Mouse (Mus musculus): ENCODE results near the gene Rab15. TPM values are rescaled to one million over a fixed set of nuclear protein-coding genes. Genes with fewer than 3 reads are reported as not detected.

Gene Rab15
- polyA plus RNA-seq, 1 experiment, result 0.89 TPM

GRCm38 (mm10) chr12:76780639-76781468, 41.9 kb downstream of the Rab15 start:
- no peaks in the 10 kb centered on the region for H3K27me3 ChIP-seq (ENCODE audit: control insufficient read depth, insufficient read depth, low read length)
- WGBS, result 93% methylated on average over 12 of the region's 12 CpGs
- no peak overlapping the region for H3K4me3 ChIP-seq (ENCODE audit: extremely low read depth, insufficient read depth, insufficient read length)
- TF ChIP-seq CTCF (IDR thresholded peaks at IDR 0.05; ENCODE audit: extremely low read depth, insufficient read depth, insufficient read length, insufficient replicate concordance) (no peak), POLR2A (IDR thresholded peaks at IDR 0.05; ENCODE audit: low read depth, low read length) (no peak)
- H3K27ac ChIP-seq (ENCODE audit: insufficient read depth, low read length), result no peak overlapping the region
- H3K4me1 ChIP-seq (ENCODE audit: control insufficient read depth, insufficient read depth, insufficient read length), result no peaks in the 10 kb centered on the region
- no peak for DNase-seq (ENCODE audit: low read depth in 1 of 2, low spot score in 2 of 2)
- peaks cover 14% of the 10 kb centered on the region for H3K36me3 ChIP-seq (ENCODE audit: control insufficient read depth, insufficient read depth, low read length)

- Histone ChIP-seq H3K36me3 (ENCODE audit: control insufficient read depth, insufficient read depth, low read length) (peaks cover 14% of the 10 kb centered on the region), H3K27ac (ENCODE audit: insufficient read depth, low read length) (no peak overlapping the region), H3K4me3 (ENCODE audit: extremely low read depth, insufficient read depth, insufficient read length) (no peak overlapping the region), H3K27me3 (ENCODE audit: control insufficient read depth, insufficient read depth, low read length) (no peaks in the 10 kb centered on the region), H3K4me1 (ENCODE audit: control insufficient read depth, insufficient read depth, insufficient read length) (no peaks in the 10 kb centered on the region)
- DNase-seq (ENCODE audit: low read depth in 1 of 2, low spot score in 2 of 2), result no peak
- 92% methylated on average over 5 of the region's 5 CpGs for WGBS
- no peak for TF ChIP-seq POLR2A (IDR thresholded peaks at IDR 0.05; ENCODE audit: low read depth, low read length)
- TF ChIP-seq CTCF (IDR thresholded peaks at IDR 0.05; ENCODE audit: extremely low read depth, insufficient read depth, insufficient read length, insufficient replicate concordance), result no peak
Observed at GRCm38 (mm10) chr12:76779951-76780350, 42.8 kb downstream of the Rab15 start.

- no peaks in the 10 kb centered on the region for H3K27me3 ChIP-seq (ENCODE audit: control insufficient read depth, insufficient read depth, low read length)
- H3K36me3 ChIP-seq (ENCODE audit: control insufficient read depth, insufficient read depth, low read length), result peaks cover 14% of the 10 kb centered on the region
- H3K27ac ChIP-seq (ENCODE audit: insufficient read depth, low read length), result peak overlapping the region; percentile 84
- peak in 1 of 2 experiments; percentile 18 for DNase-seq (ENCODE audit: low read depth in 1 of 2, low spot score in 2 of 2)
- no peak overlapping the region for H3K4me3 ChIP-seq (ENCODE audit: extremely low read depth, insufficient read depth, insufficient read length)
- no peaks in the 10 kb centered on the region for H3K4me1 ChIP-seq (ENCODE audit: control insufficient read depth, insufficient read depth, insufficient read length)
- no peak for TF ChIP-seq POLR2A (IDR thresholded peaks at IDR 0.05; ENCODE audit: low read depth, low read length)
- no peak for TF ChIP-seq CTCF (IDR thresholded peaks at IDR 0.05; ENCODE audit: extremely low read depth, insufficient read depth, insufficient read length, insufficient replicate concordance)
- WGBS, result 66% methylated on average over 10 of the region's 10 CpGs
Observed at GRCm38 (mm10) chr12:76778305-76779083, 44.2 kb downstream of the Rab15 start.

DNA sequence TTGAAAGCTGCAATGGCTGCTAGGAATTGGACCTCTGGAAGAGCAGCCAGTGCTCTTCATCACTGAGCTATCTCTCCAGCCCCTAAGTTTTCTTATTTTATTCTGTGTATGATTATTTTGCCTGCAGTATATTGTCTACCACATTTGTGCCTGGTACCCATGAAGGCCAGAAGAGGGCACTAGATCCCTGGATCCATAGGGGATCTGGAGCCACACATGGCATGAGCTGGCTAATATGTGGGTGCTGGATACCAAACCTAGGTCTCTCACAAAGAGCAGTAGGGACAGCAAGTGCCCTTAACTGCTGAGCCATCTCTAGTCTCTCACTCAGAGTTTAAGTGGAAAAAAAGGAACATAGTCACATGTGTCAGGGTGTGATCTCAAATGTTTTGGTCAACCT, 44.9 kb downstream of the Rab15 start:
- no peak for DNase-seq (ENCODE audit: low read depth in 1 of 2, low spot score in 2 of 2)
- Histone ChIP-seq H3K4me3 (ENCODE audit: extremely low read depth, insufficient read depth, insufficient read length) (no peak overlapping the region), H3K4me1 (ENCODE audit: control insufficient read depth, insufficient read depth, insufficient read length) (no peaks in the 10 kb centered on the region), H3K27ac (ENCODE audit: insufficient read depth, low read length) (peak overlapping the region; percentile 25; the same call in 1 of the 2 replicates), H3K27me3 (ENCODE audit: control insufficient read depth, insufficient read depth, low read length) (no peaks in the 10 kb centered on the region), H3K36me3 (ENCODE audit: control insufficient read depth, insufficient read depth, low read length) (peaks cover 14% of the 10 kb centered on the region)
- TF ChIP-seq POLR2A (IDR thresholded peaks at IDR 0.05; ENCODE audit: low read depth, low read length) (no peak), CTCF (IDR thresholded peaks at IDR 0.05; ENCODE audit: extremely low read depth, insufficient read depth, insufficient read length, insufficient replicate concordance) (no peak)

GRCm38 (mm10) chr12:76776898-76777297, 45.8 kb downstream of the Rab15 start:
- Histone ChIP-seq H3K36me3 (ENCODE audit: control insufficient read depth, insufficient read depth, low read length) (peaks cover 13% of the 10 kb centered on the region), H3K27me3 (ENCODE audit: control insufficient read depth, insufficient read depth, low read length) (no peaks in the 10 kb centered on the region), H3K4me1 (ENCODE audit: control insufficient read depth, insufficient read depth, insufficient read length) (no peaks in the 10 kb centered on the region), H3K27ac (ENCODE audit: insufficient read depth, low read length) (no peak overlapping the region), H3K4me3 (ENCODE audit: extremely low read depth, insufficient read depth, insufficient read length) (no peak overlapping the region)
- 91% methylated on average over 5 of the region's 5 CpGs for WGBS
- no peak for DNase-seq (ENCODE audit: low read depth in 1 of 2, low spot score in 2 of 2)
- no peak for TF ChIP-seq POLR2A (IDR thresholded peaks at IDR 0.05; ENCODE audit: low read depth, low read length)
- TF ChIP-seq CTCF (IDR thresholded peaks at IDR 0.05; ENCODE audit: extremely low read depth, insufficient read depth, insufficient read length, insufficient replicate concordance), result no peak

- DNase-seq (ENCODE audit: low read depth in 1 of 2, low spot score in 2 of 2), result no peak
- TF ChIP-seq CTCF (IDR thresholded peaks at IDR 0.05; ENCODE audit: extremely low read depth, insufficient read depth, insufficient read length, insufficient replicate concordance) (no peak), POLR2A (IDR thresholded peaks at IDR 0.05; ENCODE audit: low read depth, low read length) (no peak)
- no peaks in the 10 kb centered on the region for H3K27me3 ChIP-seq (ENCODE audit: control insufficient read depth, insufficient read depth, low read length)
- peaks cover 7% of the 10 kb centered on the region; the same call in 1 of the 2 replicates for H3K36me3 ChIP-seq (ENCODE audit: control insufficient read depth, insufficient read depth, low read length)
- WGBS, result 88% methylated on average over 4 of the region's 4 CpGs
- no peak overlapping the region for H3K27ac ChIP-seq (ENCODE audit: insufficient read depth, low read length)
- H3K4me1 ChIP-seq (ENCODE audit: control insufficient read depth, insufficient read depth, insufficient read length), result no peaks in the 10 kb centered on the region
- no peak overlapping the region for H3K4me3 ChIP-seq (ENCODE audit: extremely low read depth, insufficient read depth, insufficient read length)
Observed at GRCm38 (mm10) chr12:76775132-76775531, 47.6 kb downstream of the Rab15 start.
